Mouse (Mus musculus) embryonic facial prominence, embryonic 11.5 days (tissue): Measurements from ENCODE around the gene Col1a2. TPM values are rescaled to one million over a fixed set of nuclear protein-coding genes. Genes with fewer than 3 reads are reported as not detected.

Experiments used
- ATAC-seq: fragments of 200-750 bp; cut with Nextera tagmentation; replicated peaks from 2 replicates; pipeline ENCODE4 v1.8.0; 2017; ENCODE audit warnings: low read depth; ENCODE audit not compliant: insufficient number of reproducible peaks, low FRiP score, low TSS enrichment
- DNase-seq: peaks from one replicate; pipeline ENCODE4 v3.0.0-alpha.2; 2015; ENCODE audit warnings: low spot score
- H3K27ac ChIP-seq: fragments of 300-500 bp; sonication (generic); replicated peaks from 2 replicates; pipeline ENCODE4 v1.5.1; 2014; ENCODE audit warnings: mild to moderate bottlenecking, low read depth, low read length, control low read depth
- H3K27me3 ChIP-seq: fragments of 300-500 bp; sonication (generic); 2 replicates; pipeline ENCODE4 v1.6.1; 2014; ENCODE audit warnings: mild to moderate bottlenecking, low read length, moderate library complexity, mixed read lengths; ENCODE audit not compliant: control insufficient read depth, insufficient read depth
- H3K36me3 ChIP-seq: fragments of 300-500 bp; sonication (generic); replicated peaks from 2 replicates; pipeline ENCODE4 v1.6.1; 2014; ENCODE audit warnings: low read depth, mild to moderate bottlenecking, low read length, moderate library complexity, mixed read lengths; ENCODE audit not compliant: control insufficient read depth, insufficient read depth
- H3K4me1 ChIP-seq: fragments of 300-500 bp; sonication (generic); 2 replicates; pipeline ENCODE4 v1.6.1; 2014; ENCODE audit warnings: low read length, mixed read lengths; ENCODE audit not compliant: control insufficient read depth, insufficient read depth
- H3K4me2 ChIP-seq: fragments of 300-500 bp; sonication (generic); 2 replicates; pipeline ENCODE4 v1.6.1; 2014; ENCODE audit warnings: low read depth, mild to moderate bottlenecking, control low read depth, low read length, moderate library complexity
- H3K4me3 ChIP-seq: fragments of 300-500 bp; sonication (generic); 2 replicates; pipeline ENCODE4 v1.5.1; 2014; ENCODE audit warnings: low read depth, low read length, control low read depth
- H3K9ac ChIP-seq: fragments of 300-500 bp; sonication (generic); replicated peaks from 2 replicates; pipeline ENCODE4 v1.6.1; 2014; ENCODE audit warnings: mild to moderate bottlenecking, control low read depth, low read length
- H3K9me3 ChIP-seq: fragments of 300-500 bp; sonication (generic); replicated peaks from 2 replicates; pipeline ENCODE4 v1.6.1; 2016; ENCODE audit warnings: mild to moderate bottlenecking, low read length, inconsistent platforms, mixed read lengths; ENCODE audit not compliant: control insufficient read depth
- WGBS: fragments of 180-500 bp; shearing (Covaris S2); extraction: QIAGEN DNeasy Blood & Tissue Kit; methylation state at CpG from one replicate; pipeline ENCODE4 v1.1.7; 2014; 5-methylcytosine and 5-hydroxymethylcytosine counted together
- polyA plus RNA-seq: library from polyadenylated mRNA; unstranded; fragments of >200 nt; fragmentation: Nextera tagmentation; extraction: Ambion mirVana; gene quantifications from 2 replicates; pipeline ENCODE4 v1.2.1, GENCODE M21; 2014

Gene Col1a2
- polyA plus RNA-seq, 1 experiment from 2014 or later = 225 TPM

GRCm38 (mm10) chr6:4590089-4590488, 85.5 kb downstream of the Col1a2 start:
- Histone ChIP-seq H3K27me3 (no peaks in the 10 kb centered on the region), H3K36me3 (no peaks in the 10 kb centered on the region), H3K9me3 (no peaks in the 10 kb centered on the region), H3K4me2 (no peak overlapping the region), H3K4me1 (no peaks in the 10 kb centered on the region), H3K4me3 (no peak overlapping the region), H3K9ac (no peak overlapping the region), H3K27ac (no peak overlapping the region)
- 76% methylated on average over 8 of the region's 8 CpGs for WGBS
- ATAC-seq = no peak
- DNase-seq = no peak

Other genes starting within 250 kb of the Col1a2 start
- gene Casd1, start 96.0 kb downstream of the Col1a2 start, polyA plus RNA-seq = 57.7 and 61.6 TPM in 2 replicates
- gene Sgce, start 242.4 kb downstream of the Col1a2 start, polyA plus RNA-seq = 51.1 and 58.8 TPM in 2 replicates
- 25.2 and 25.3 TPM in 2 replicates for gene Peg10, start 242.5 kb downstream of the Col1a2 start, polyA plus RNA-seq